Mouse (Mus musculus): ENCODE data around the gene Pnrc2. TPM values are rescaled to one million over a fixed set of nuclear protein-coding genes. Genes with fewer than 3 reads are reported as not detected.

The Pnrc2 gene
- total and polyA plus RNA-seq, 3 experiments: 48.0 to 76.3 (median 49.8) TPM

DNA sequence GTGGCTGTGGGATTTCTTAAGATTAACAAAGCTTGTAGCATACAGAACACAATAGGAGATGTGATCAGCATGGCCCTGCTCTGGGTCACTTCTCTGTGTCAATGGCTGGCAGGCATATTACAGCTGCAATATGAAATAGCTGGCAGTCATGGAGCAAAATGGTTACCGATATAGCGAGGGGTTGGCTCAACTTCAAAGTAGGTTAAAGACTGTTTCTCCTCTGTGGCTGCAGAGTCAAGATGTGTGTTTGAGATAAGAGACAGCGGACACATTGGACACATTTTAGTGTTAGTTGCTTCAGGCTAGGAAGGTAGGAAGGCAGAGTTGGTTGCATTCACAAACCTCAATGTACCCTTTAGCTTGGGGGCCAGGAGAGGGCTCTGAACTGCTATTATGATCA, 33.0 kb upstream of the Pnrc2 start:
- peak overlapping the region; percentile 76 for H3K27ac ChIP-seq (ENCODE audit: control insufficient read depth, low read depth, low read length)
- TF ChIP-seq MAZ (IDR thresholded peaks at IDR 0.05; ENCODE audit: low read depth, low read length): no peak
- no peak for TF ChIP-seq UBTF (IDR thresholded peaks at IDR 0.05; ENCODE audit: borderline replicate concordance, insufficient read depth, low read depth, low read length)
- peak; percentile 52; the same call in 1 of the 2 replicates for TF ChIP-seq TBP (IDR thresholded peaks at IDR 0.05; ENCODE audit: low read depth, low read length)
- no peak for TF ChIP-seq CHD2 (IDR thresholded peaks at IDR 0.05; ENCODE audit: low read length)
- TF ChIP-seq MAX (IDR thresholded peaks at IDR 0.05; ENCODE audit: low read length): peak; percentile 18; the same call in 1 of the 2 replicates
- no peak for TF ChIP-seq KAT2A (conservative IDR thresholded peaks at IDR 0.05; ENCODE audit: low read depth, low read length)
- no peak for TF ChIP-seq BHLHE40 (IDR thresholded peaks at IDR 0.05; ENCODE audit: borderline replicate concordance, low read depth, low read length)
- no peak for TF ChIP-seq ZKSCAN1 (IDR thresholded peaks at IDR 0.05; ENCODE audit: low read depth, low read length)
- no peak for TF ChIP-seq ZNF384 (IDR thresholded peaks at IDR 0.05; ENCODE audit: low read depth, low read length)
- no peak for TF ChIP-seq SMC3 (IDR thresholded peaks at IDR 0.05; ENCODE audit: low read depth, low read length)
- peak; percentile 79 for TF ChIP-seq MYB (IDR thresholded peaks at IDR 0.05; ENCODE audit: low read depth, low read length)
- no peak for TF ChIP-seq NRF1 (IDR thresholded peaks at IDR 0.05; ENCODE audit: insufficient read depth, low read depth, low read length, poor library complexity, severe bottlenecking)
- TF ChIP-seq CTCF (IDR thresholded peaks at IDR 0.05 in 2 of 3, conservative IDR thresholded peaks at IDR 0.05 in 1 of 3; ENCODE audit: control insufficient read depth in 1 of 3, insufficient read depth in 1 of 3, low read depth in 2 of 3, low read length in 3 of 3, poor library complexity in 1 of 3, severe bottlenecking in 1 of 3): no peak
- peak; percentile 59; the same call in 1 of the 2 replicates for TF ChIP-seq RCOR1 (IDR thresholded peaks at IDR 0.05; ENCODE audit: low read depth, low read length)
- TF ChIP-seq HCFC1 (IDR thresholded peaks at IDR 0.05; ENCODE audit: low read depth, low read length): no peak
- no peak for TF ChIP-seq POLR2AphosphoS5 (IDR thresholded peaks at IDR 0.05; ENCODE audit: borderline replicate concordance, low read depth, low read length)
- no peak for TF ChIP-seq USF1 (IDR thresholded peaks at IDR 0.05; ENCODE audit: low read depth, low read length)
- TF ChIP-seq CHD1 (IDR thresholded peaks at IDR 0.05; ENCODE audit: low read depth, low read length): no peak
- TF ChIP-seq JUND (IDR thresholded peaks at IDR 0.05; ENCODE audit: low read depth, low read length): no peak
- no peak for TF ChIP-seq RAD21 (IDR thresholded peaks at IDR 0.05; ENCODE audit: low read depth, low read length)
- no peak for TF ChIP-seq POLR2AphosphoS2 (IDR thresholded peaks at IDR 0.05; ENCODE audit: low read length)
- TF ChIP-seq MAFK (IDR thresholded peaks at IDR 0.05; ENCODE audit: borderline replicate concordance, low read depth, low read length): no peak
- TF ChIP-seq MYC (IDR thresholded peaks at IDR 0.05; ENCODE audit: low read depth, low read length): no peak
- TF ChIP-seq E2F4 (IDR thresholded peaks at IDR 0.05; ENCODE audit: borderline replicate concordance, low read depth, low read length): no peak
- TF ChIP-seq USF2 (IDR thresholded peaks at IDR 0.05; ENCODE audit: borderline replicate concordance in 1 of 2, insufficient read depth in 1 of 2, low read depth in 1 of 2, low read length in 2 of 2): no peak
- TF ChIP-seq ZMIZ1 (IDR thresholded peaks at IDR 0.05; ENCODE audit: low read depth, low read length): no peak
- peak; percentile 94 for TF ChIP-seq GATA1 (IDR thresholded peaks at IDR 0.05; ENCODE audit: low read depth, low read length)
- peak; percentile 70 for TF ChIP-seq MXI1 (IDR thresholded peaks at IDR 0.05; ENCODE audit: low read depth, low read length)
- no peak for TF ChIP-seq ELF1 (IDR thresholded peaks at IDR 0.05; ENCODE audit: low read depth, low read length)
- TF ChIP-seq POLR2A (IDR thresholded peaks at IDR 0.05; ENCODE audit: control insufficient read depth in 1 of 2, insufficient read depth in 1 of 2, low read depth in 1 of 2, low read length in 2 of 2, poor library complexity in 1 of 2): no peak
- peak; percentile 88 for TF ChIP-seq TAL1 (IDR thresholded peaks at IDR 0.05; ENCODE audit: low read length)
- no peak for TF ChIP-seq GABPA (IDR thresholded peaks at IDR 0.05; ENCODE audit: low read depth, low read length)
- peak; percentile 90 for TF ChIP-seq TCF12 (IDR thresholded peaks at IDR 0.05; ENCODE audit: low read depth, low read length)
- TF ChIP-seq MEF2A (IDR thresholded peaks at IDR 0.05; ENCODE audit: extremely low read depth, insufficient replicate concordance, low read depth, low read length, poor library complexity, severe bottlenecking): no peak
- TF ChIP-seq EP300 (IDR thresholded peaks at IDR 0.05; ENCODE audit: low read depth in 1 of 2, low read length in 2 of 2): peak; percentile 89 to 90
- TF ChIP-seq ZC3H11A (IDR thresholded peaks at IDR 0.05; ENCODE audit: low read depth, low read length): no peak
- no peak for TF ChIP-seq NELFE (IDR thresholded peaks at IDR 0.05; ENCODE audit: low read depth, low read length)
- TF ChIP-seq ETS1 (IDR thresholded peaks at IDR 0.05; ENCODE audit: low read depth, low read length): peak; percentile 87

More for the DNA sequence above, 33.0 kb upstream of the Pnrc2 start:
- Histone ChIP-seq H3K4me1 (ENCODE audit: control insufficient read depth in 1 of 2, insufficient read depth in 2 of 2, low read length in 2 of 2) (peaks cover 26 to 27% of the 10 kb centered on the region in 2 experiments), H3K79me2 (ENCODE audit: control insufficient read depth, insufficient read depth, low read length, poor library complexity) (no peaks in the 10 kb centered on the region), H3K9me3 (replicated peaks; ENCODE audit: insufficient read depth, low read length) (no peaks in the 10 kb centered on the region), H3K9ac (ENCODE audit: control insufficient read depth, low read depth, low read length, poor library complexity, severe bottlenecking) (peak overlapping the region; percentile 24), H3K27me3 (ENCODE audit: control insufficient read depth in 1 of 2, insufficient read depth in 2 of 2, low read length in 2 of 2) (no peaks in the 10 kb centered on the region), H3K36me3 (ENCODE audit: control insufficient read depth in 1 of 2, insufficient read depth in 2 of 2, low read length in 2 of 2) (peaks cover 0 to 28% of the 10 kb centered on the region in 2 experiments; a peak in 2 of 4 replicates), H3K4me3 (ENCODE audit: control insufficient read depth in 1 of 2, insufficient read depth in 1 of 2, low read depth in 2 of 2, low read length in 2 of 2) (0 out of 4 replicates have a peak overlapping the region, but pooled peaks have one; percentile 2 to 9)
- peak; percentile 87 for DNase-seq (ENCODE audit: low read depth, low spot score)

Data from MEL (cell line).